Mouse (Mus musculus) ES-E14 (cell line): ENCODE measurements around the gene Gm20870. TPM values are rescaled to one million over a fixed set of nuclear protein-coding genes. Genes with fewer than 3 reads are reported as not detected.
"Not testable (repeated sequence)": the region's sequence is repeated elsewhere in the genome, so short reads cannot be mapped to it uniquely, and the experiment has no call there.

Source experiments
- DNase-seq: peaks from one replicate; pipeline ENCODE4 v3.0.0-alpha.2; 2013; ENCODE audit warnings: low read depth, low spot score
- H3K27ac ChIP-seq: 2 replicates; pipeline ENCODE4 v1.5.1; 2012; ENCODE audit warnings: low read depth, mild to moderate bottlenecking, low read length, moderate library complexity, mixed read lengths; ENCODE audit not compliant: poor library complexity, insufficient read depth, severe bottlenecking
- H3K36me3 ChIP-seq: 2 replicates; pipeline ENCODE4 v1.6.1; 2012; ENCODE audit warnings: mild to moderate bottlenecking, low read length, moderate library complexity, mixed read lengths; ENCODE audit not compliant: control insufficient read depth, poor library complexity, insufficient read depth, severe bottlenecking
- H3K4me1 ChIP-seq, 2 experiments: fragments of 150-350 bp in 1 of 2; sonication (generic) in 1 of 2; 2 replicates each; pipeline ENCODE4 v1.6.1; 2012; ENCODE audit warnings: low read length in 2 of 2, mild to moderate bottlenecking in 1 of 2, mixed read lengths in 1 of 2; ENCODE audit not compliant: control insufficient read depth in 2 of 2, insufficient read depth in 2 of 2, poor library complexity in 1 of 2
- H3K4me3 ChIP-seq, 2 experiments: fragments of 150-350 bp in 1 of 2; sonication (generic) in 1 of 2; 2 replicates each; pipeline ENCODE4 v1.5.1; 2012; ENCODE audit warnings: low read length in 2 of 2, low read depth in 1 of 2, mild to moderate bottlenecking in 1 of 2, mixed read lengths in 1 of 2; ENCODE audit not compliant: insufficient read depth in 1 of 2, poor library complexity in 1 of 2, severe bottlenecking in 1 of 2
- H3K9ac ChIP-seq: 2 replicates; pipeline ENCODE4 v1.6.1; 2012; ENCODE audit warnings: low read depth, mild to moderate bottlenecking, low read length, mixed read lengths; ENCODE audit not compliant: poor library complexity, insufficient read depth, severe bottlenecking
- H3K9me3 ChIP-seq: fragments of 150-350 bp; sonication (generic); 2 replicates; pipeline ENCODE4 v1.6.1; 2012; ENCODE audit warnings: low read depth, mild to moderate bottlenecking, low read length; ENCODE audit not compliant: control insufficient read depth, insufficient read depth
- in situ Hi-C, 2 experiments: fragments of 600-800 bp; cut with MboI; formaldehyde crosslinking; loops; one replicate each; pipeline ENCODE4 v1.15.1; 2025; ENCODE audit warnings: low sequenced_read_pairs in 2 of 2, inconsistent platforms in 1 of 2; ENCODE audit not compliant: unreplicated experiment in 2 of 2
- total RNA-seq: library from RNA; depleted of rRNA; stranded (reverse); fragments of 300-350 nt; gene quantifications from 2 replicates; pipeline ENCODE4 v1.2.3, GENCODE M21; 2012; rRNA removed

The Gm20870 gene
- total RNA-seq = not detected in 2 replicates

GRCm38 (mm10) chrY:71691743-71692142 is at the start of gene Gm20870:
Gm20870 (plus strand) TSS chrY:71692043.
- H3K4me1 ChIP-seq, H3K9me3 ChIP-seq, H3K27ac ChIP-seq, H3K9ac ChIP-seq, in situ Hi-C loops, H3K4me3 ChIP-seq, DNase-seq, H3K36me3 ChIP-seq: not testable (repeated sequence)

Other genes with a start within 250 kb of the Gm20870 start
- gene Gm20869, start 222.6 kb upstream of the Gm20870 start, total RNA-seq = not detected in 2 replicates